Mouse (Mus musculus): ENCODE data around the gene Focad. TPM values are rescaled to one million over a fixed set of nuclear protein-coding genes. Genes with fewer than 3 reads are reported as not detected.

The Focad gene
- polyA plus RNA-seq, 1 experiment from 2014 or later = 17.4 TPM

DNA sequence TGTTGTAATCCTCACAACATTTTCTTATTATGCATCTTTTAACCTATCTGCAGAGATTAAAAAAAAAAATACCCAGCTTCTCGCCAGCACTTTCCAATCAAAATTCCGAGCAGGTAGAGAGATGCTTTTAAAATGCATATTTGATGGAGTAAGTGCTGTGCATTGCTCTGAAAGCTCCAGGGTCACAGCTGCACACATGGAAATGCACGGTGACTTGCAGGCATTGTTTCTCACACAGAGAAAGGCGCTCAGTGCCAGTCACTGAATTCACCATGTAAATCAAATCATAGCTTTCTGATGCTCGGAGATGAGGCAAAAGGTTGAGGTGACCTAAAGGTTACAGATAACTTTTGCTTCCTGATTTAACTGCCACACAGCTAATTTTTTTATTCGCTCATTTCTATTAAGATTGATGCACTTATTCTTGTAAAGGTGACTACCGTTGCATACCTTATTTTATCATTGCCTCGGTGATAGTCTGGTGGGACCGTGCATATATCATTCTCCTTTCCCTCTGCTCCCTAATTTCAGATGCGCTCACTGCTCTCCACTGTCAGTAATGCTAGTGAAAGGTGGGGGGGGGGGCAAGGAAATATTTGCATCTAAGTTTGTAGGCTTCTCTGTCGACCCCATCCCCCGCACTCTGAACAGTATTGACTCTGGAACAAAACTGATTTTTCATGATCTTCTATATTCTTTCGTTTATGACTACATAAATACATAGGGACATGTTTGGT, 69.2 kb downstream of the Focad start:
- Histone ChIP-seq H3K9me3 (ENCODE audit: control insufficient read depth, low read length) (no peaks in the 10 kb centered on the region), H3K9ac (ENCODE audit: low read length) (no peak overlapping the region), H3K4me2 (ENCODE audit: low read length) (no peak overlapping the region), H3K27me3 (replicated peaks; ENCODE audit: control insufficient read depth, insufficient read depth, low read length) (no peaks in the 10 kb centered on the region), H3K27ac (ENCODE audit: low read depth) (no peak overlapping the region), H3K4me3 (ENCODE audit: low read depth, low read length) (no peak overlapping the region), H3K4me1 (replicated peaks; ENCODE audit: control insufficient read depth, insufficient read depth, low read length) (no peaks in the 10 kb centered on the region), H3K36me3 (ENCODE audit: control insufficient read depth, insufficient read depth, low read length) (no peaks in the 10 kb centered on the region)
- 86% methylated on average over 13 of the region's 13 CpGs for WGBS
- DNase-seq (ENCODE audit: low spot score) (no peak), ATAC-seq (replicated peaks; ENCODE audit: low FRiP score, low TSS enrichment, low read depth) (no peak)

DNA sequence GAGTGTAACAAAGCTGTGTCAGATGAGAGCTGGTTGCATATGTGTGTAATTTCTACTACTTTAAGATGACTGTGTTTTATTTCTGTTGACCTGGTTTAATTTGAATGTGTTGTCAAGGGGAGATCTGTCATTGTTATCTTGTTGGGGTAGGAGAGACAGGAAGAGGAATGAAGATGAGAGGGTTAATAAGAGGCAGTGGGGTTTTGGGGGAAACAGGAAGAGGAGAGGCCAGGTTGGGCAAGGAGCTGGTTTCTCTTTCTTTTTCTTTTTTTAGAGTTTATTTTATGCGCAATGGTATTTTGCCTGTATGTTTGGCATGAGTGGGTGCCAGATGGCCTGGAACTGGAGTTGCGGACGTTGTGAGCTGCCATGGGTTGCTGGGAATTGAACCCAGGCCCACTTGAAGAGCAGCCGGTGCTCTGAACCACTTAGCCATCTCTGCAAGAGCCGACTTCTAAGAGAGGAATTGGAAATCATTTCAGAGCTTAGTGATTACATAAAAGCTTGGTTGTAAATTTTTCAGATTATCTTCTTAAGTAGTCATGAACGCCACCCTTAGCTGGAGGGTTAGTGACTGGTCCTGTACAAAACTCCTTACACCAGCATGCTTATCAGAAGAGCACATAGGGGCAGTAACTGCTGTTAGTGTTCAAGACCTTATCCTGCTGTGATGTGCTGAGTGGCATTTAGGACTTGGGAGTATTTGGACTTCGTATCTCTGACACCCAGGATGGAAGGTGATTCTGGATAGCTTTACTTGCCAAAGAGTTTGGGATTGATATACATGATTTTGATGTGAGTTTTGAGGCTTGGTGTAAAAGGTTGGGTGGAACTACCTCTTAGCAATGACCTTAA, 72.8 kb downstream of the Focad start:
- Histone ChIP-seq H3K4me2 (ENCODE audit: low read length) (no peak overlapping the region), H3K9me3 (ENCODE audit: control insufficient read depth, low read length) (no peaks in the 10 kb centered on the region), H3K4me3 (ENCODE audit: low read depth, low read length) (no peak overlapping the region), H3K27ac (ENCODE audit: low read depth) (no peak overlapping the region), H3K36me3 (ENCODE audit: control insufficient read depth, insufficient read depth, low read length) (no peaks in the 10 kb centered on the region), H3K4me1 (replicated peaks; ENCODE audit: control insufficient read depth, insufficient read depth, low read length) (0 out of 2 replicates have a peak, but pooled peaks cover 3% of the 10 kb centered on the region), H3K9ac (ENCODE audit: low read length) (no peak overlapping the region), H3K27me3 (replicated peaks; ENCODE audit: control insufficient read depth, insufficient read depth, low read length) (no peaks in the 10 kb centered on the region)
- ATAC-seq (replicated peaks; ENCODE audit: low FRiP score, low TSS enrichment, low read depth) = no peak
- no peak for DNase-seq (ENCODE audit: low spot score)
- WGBS = 82% methylated on average over 7 of the region's 7 CpGs

DNA sequence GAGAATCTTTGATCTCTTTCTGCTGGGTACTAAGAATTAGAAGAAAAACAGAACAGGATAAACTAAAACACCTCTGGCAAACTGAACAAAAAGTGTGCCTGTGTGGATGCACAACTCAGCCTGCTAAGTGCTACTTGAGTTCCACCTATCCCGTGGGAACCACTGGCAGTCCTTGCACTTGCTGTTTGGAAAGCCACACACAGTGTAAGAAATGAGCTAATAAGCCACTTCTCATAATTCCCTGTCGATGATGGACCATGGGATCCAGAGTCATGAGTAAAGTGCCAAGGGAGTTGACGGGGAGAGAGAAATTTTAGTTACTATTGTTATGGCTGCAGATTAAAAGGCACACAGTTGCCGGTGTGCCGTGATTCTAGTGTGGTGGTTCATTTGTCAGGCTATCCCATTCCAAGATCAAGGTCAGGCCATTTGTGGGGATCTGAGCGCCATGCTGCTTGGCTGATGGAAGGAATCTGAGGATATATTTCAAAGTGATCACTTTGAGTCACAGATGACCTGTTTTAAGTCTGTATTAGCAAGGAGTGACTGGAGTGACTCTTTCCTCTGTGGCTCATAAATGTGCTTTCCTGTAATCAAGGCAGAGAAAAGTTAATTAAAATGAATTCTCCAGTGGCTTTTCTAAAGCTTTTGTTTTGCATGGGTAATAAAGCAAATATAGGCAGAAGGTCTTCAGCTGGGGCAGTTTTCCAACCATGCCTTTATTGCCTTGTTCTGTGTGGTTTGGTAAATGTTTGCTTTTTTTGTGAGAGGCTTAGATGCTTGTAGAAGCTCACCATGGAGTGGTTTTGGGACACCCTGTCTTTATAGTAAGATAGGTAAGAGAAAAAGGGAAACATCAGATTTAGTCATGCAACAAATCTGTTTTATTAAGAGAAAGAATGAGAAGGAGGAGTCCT, 80.9 kb downstream of the Focad start:
- no peak overlapping the region for H3K4me3 ChIP-seq (ENCODE audit: low read depth, low read length)
- DNase-seq (ENCODE audit: low spot score) = no peak
- H3K9ac ChIP-seq (ENCODE audit: low read length) = no peak overlapping the region
- no peak overlapping the region for H3K4me2 ChIP-seq (ENCODE audit: low read length)
- ATAC-seq (replicated peaks; ENCODE audit: low FRiP score, low TSS enrichment, low read depth) = no peak
- no peaks in the 10 kb centered on the region for H3K36me3 ChIP-seq (ENCODE audit: control insufficient read depth, insufficient read depth, low read length)
- H3K4me1 ChIP-seq (replicated peaks; ENCODE audit: control insufficient read depth, insufficient read depth, low read length) = no peaks in the 10 kb centered on the region
- no peak overlapping the region for H3K27ac ChIP-seq (ENCODE audit: low read depth)
- H3K27me3 ChIP-seq (replicated peaks; ENCODE audit: control insufficient read depth, insufficient read depth, low read length) = no peaks in the 10 kb centered on the region
- H3K9me3 ChIP-seq (ENCODE audit: control insufficient read depth, low read length) = no peaks in the 10 kb centered on the region
- WGBS = 81% methylated on average over 6 of the region's 6 CpGs

DNA sequence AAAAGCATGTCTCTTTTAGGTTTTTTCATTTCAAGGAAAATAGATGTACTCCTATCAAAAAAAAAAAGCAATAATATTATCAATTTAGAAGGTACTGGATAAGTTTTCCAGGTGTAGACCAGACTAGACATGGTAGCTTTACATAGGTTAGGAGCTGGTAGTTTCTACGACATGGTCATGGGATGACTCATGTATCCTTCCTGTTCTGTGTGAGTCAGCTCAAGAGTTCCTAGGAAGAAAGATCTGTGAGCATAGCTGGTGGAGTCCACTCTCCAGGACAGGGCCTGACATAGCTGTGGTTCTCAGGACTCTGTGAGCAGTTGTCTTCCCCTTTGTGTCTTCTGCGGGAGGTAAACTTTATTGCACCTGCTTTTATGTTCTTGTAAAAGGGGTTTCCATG, 84.9 kb downstream of the Focad start:
- H3K9me3 ChIP-seq (ENCODE audit: control insufficient read depth, low read length) = no peaks in the 10 kb centered on the region
- WGBS = 88% methylated on average over 2 of the region's 2 CpGs
- H3K27me3 ChIP-seq (replicated peaks; ENCODE audit: control insufficient read depth, insufficient read depth, low read length) = no peaks in the 10 kb centered on the region
- H3K4me1 ChIP-seq (replicated peaks; ENCODE audit: control insufficient read depth, insufficient read depth, low read length) = no peaks in the 10 kb centered on the region
- DNase-seq (ENCODE audit: low spot score) (no peak), ATAC-seq (replicated peaks; ENCODE audit: low FRiP score, low TSS enrichment, low read depth) (no peak)
- no peak overlapping the region for H3K27ac ChIP-seq (ENCODE audit: low read depth)
- no peak overlapping the region for H3K9ac ChIP-seq (ENCODE audit: low read length)
- H3K4me2 ChIP-seq (ENCODE audit: low read length) = no peak overlapping the region
- H3K36me3 ChIP-seq (ENCODE audit: control insufficient read depth, insufficient read depth, low read length) = no peaks in the 10 kb centered on the region
- H3K4me3 ChIP-seq (ENCODE audit: low read depth, low read length) = no peak overlapping the region

DNA sequence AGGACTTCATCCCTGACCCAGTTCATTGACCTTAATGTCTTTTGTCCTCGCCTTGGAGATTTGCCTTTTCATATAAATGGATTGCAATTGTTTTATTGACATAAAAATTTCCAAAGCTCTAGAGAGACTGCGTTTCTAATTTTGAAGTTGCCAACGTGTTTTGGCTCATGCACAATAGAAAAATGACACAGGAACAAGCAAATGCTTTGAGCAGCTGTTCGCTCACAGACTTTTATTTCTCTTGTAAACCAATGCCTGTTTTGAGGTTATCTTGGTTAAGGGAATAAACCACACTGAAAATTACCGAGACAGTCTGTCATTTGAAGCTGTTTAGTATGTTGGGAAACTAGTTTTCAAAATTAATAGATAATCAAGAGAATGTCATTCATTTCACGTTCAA, 89.9 kb downstream of the Focad start:
- DNase-seq (ENCODE audit: low spot score) (no peak), ATAC-seq (replicated peaks; ENCODE audit: low FRiP score, low TSS enrichment, low read depth) (no peak)
- H3K4me3 ChIP-seq (ENCODE audit: low read depth, low read length) = no peak overlapping the region
- no peak overlapping the region for H3K27ac ChIP-seq (ENCODE audit: low read depth)
- H3K9ac ChIP-seq (ENCODE audit: low read length) = no peak overlapping the region
- no peaks in the 10 kb centered on the region for H3K4me1 ChIP-seq (replicated peaks; ENCODE audit: control insufficient read depth, insufficient read depth, low read length)
- H3K4me2 ChIP-seq (ENCODE audit: low read length) = no peak overlapping the region
- 84% methylated on average over 6 of the region's 6 CpGs for WGBS
- H3K9me3 ChIP-seq (ENCODE audit: control insufficient read depth, low read length) = no peaks in the 10 kb centered on the region
- H3K27me3 ChIP-seq (replicated peaks; ENCODE audit: control insufficient read depth, insufficient read depth, low read length) = no peaks in the 10 kb centered on the region
- no peaks in the 10 kb centered on the region for H3K36me3 ChIP-seq (ENCODE audit: control insufficient read depth, insufficient read depth, low read length)

DNA sequence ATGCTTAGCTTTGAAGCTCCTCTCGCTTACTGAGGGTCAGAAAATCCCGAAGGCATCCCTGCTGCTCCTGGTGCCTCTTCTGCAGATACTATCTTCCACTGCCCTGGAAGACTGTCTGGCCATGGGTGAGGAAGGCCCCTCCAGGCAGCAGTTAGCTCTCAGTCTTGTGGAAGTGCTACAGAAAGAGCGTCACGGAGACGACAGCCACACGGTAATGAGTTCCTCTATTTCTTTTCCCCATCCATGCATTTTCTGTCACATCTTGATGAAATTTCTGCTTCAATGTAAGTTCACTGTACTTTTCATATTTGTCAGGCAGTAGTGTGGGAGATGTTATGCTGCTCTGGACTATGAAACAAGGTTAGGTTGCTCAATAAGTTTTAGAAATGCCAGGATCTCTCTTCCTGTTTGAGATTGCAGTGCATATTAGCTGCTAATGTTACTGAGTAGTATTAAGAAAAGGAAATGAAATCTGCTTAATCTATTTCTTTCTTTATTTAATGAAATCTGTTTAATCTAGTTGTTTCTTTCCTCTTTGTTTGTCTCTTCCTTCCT, 91.5 kb downstream of the Focad start:
- H3K27me3 ChIP-seq (replicated peaks; ENCODE audit: control insufficient read depth, insufficient read depth, low read length) = no peaks in the 10 kb centered on the region
- 80% methylated on average over 6 of the region's 6 CpGs for WGBS
- H3K9ac ChIP-seq (ENCODE audit: low read length) = no peak overlapping the region

DNA sequence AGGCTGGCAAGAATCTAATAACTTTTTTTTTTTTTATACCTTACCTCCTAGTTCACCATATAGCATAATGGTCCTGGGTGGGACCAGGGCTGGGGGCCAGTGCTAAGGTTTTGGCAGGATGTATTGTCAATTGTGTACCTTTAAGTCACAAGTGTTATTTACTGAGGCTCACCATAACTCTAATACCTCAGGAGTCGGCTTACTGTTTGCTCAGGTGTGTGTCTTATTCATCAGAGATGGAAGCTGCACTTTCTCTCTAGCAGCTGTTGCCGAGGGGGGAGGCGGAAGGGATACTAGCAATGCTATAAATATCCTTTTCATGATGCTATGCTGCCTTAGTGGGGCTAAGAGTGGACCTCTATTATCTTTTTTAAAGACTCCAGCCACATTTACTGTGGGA, 93.2 kb downstream of the Focad start:
- Histone ChIP-seq H3K27me3 (replicated peaks; ENCODE audit: control insufficient read depth, insufficient read depth, low read length) (no peaks in the 10 kb centered on the region), H3K36me3 (ENCODE audit: control insufficient read depth, insufficient read depth, low read length) (no peaks in the 10 kb centered on the region), H3K4me2 (ENCODE audit: low read length) (no peak overlapping the region), H3K4me3 (ENCODE audit: low read depth, low read length) (no peak overlapping the region), H3K4me1 (replicated peaks; ENCODE audit: control insufficient read depth, insufficient read depth, low read length) (no peaks in the 10 kb centered on the region), H3K9me3 (ENCODE audit: control insufficient read depth, low read length) (no peaks in the 10 kb centered on the region), H3K9ac (ENCODE audit: low read length) (no peak overlapping the region), H3K27ac (ENCODE audit: low read depth) (no peak overlapping the region)
- DNase-seq (ENCODE audit: low spot score) (no peak), ATAC-seq (replicated peaks; ENCODE audit: low FRiP score, low TSS enrichment, low read depth) (no peak)
- 59% methylated on average over 3 of the region's 3 CpGs for WGBS

More for the DNA sequence above, 91.5 kb downstream of the Focad start:
- Histone ChIP-seq H3K4me3 (ENCODE audit: low read depth, low read length) (no peak overlapping the region), H3K4me2 (ENCODE audit: low read length) (no peak overlapping the region), H3K4me1 (replicated peaks; ENCODE audit: control insufficient read depth, insufficient read depth, low read length) (no peaks in the 10 kb centered on the region), H3K27ac (ENCODE audit: low read depth) (no peak overlapping the region), H3K36me3 (ENCODE audit: control insufficient read depth, insufficient read depth, low read length) (no peaks in the 10 kb centered on the region), H3K9me3 (ENCODE audit: control insufficient read depth, low read length) (no peaks in the 10 kb centered on the region)
- ATAC-seq (replicated peaks; ENCODE audit: low FRiP score, low TSS enrichment, low read depth) (no peak), DNase-seq (ENCODE audit: low spot score) (no peak)

DNA sequence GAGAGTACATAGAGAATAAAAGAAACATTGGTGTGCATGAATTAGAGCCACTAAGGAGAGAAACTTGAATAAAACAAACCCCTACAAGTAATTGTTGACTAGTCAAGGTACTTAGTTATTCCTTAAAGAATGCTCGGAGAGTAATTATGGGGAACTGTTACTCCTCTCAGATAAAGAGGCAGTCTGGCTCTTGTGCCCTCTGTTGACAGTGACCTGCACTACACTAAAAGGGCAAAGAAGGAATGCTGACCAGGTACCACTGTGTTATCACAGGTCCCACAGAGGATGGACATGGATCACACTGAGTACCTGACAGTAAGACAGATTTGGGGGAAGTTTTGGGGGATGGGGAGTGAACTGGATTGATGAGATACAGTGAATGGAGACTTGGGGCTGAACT, 95.1 kb downstream of the Focad start:
- Histone ChIP-seq H3K9ac (ENCODE audit: low read length) (no peak overlapping the region), H3K27me3 (replicated peaks; ENCODE audit: control insufficient read depth, insufficient read depth, low read length) (no peaks in the 10 kb centered on the region), H3K9me3 (ENCODE audit: control insufficient read depth, low read length) (no peaks in the 10 kb centered on the region), H3K4me3 (ENCODE audit: low read depth, low read length) (no peak overlapping the region), H3K36me3 (ENCODE audit: control insufficient read depth, insufficient read depth, low read length) (no peaks in the 10 kb centered on the region), H3K4me2 (ENCODE audit: low read length) (no peak overlapping the region), H3K27ac (ENCODE audit: low read depth) (no peak overlapping the region), H3K4me1 (replicated peaks; ENCODE audit: control insufficient read depth, insufficient read depth, low read length) (no peaks in the 10 kb centered on the region)
- ATAC-seq (replicated peaks; ENCODE audit: low FRiP score, low TSS enrichment, low read depth) = no peak
- 79% methylated on average over 1 of the region's 1 CpGs for WGBS
- DNase-seq (ENCODE audit: low spot score) = no peak
